Mouse (Mus musculus): ENCODE data around the gene Dhrs3.

Dhrs3 gene

DNA sequence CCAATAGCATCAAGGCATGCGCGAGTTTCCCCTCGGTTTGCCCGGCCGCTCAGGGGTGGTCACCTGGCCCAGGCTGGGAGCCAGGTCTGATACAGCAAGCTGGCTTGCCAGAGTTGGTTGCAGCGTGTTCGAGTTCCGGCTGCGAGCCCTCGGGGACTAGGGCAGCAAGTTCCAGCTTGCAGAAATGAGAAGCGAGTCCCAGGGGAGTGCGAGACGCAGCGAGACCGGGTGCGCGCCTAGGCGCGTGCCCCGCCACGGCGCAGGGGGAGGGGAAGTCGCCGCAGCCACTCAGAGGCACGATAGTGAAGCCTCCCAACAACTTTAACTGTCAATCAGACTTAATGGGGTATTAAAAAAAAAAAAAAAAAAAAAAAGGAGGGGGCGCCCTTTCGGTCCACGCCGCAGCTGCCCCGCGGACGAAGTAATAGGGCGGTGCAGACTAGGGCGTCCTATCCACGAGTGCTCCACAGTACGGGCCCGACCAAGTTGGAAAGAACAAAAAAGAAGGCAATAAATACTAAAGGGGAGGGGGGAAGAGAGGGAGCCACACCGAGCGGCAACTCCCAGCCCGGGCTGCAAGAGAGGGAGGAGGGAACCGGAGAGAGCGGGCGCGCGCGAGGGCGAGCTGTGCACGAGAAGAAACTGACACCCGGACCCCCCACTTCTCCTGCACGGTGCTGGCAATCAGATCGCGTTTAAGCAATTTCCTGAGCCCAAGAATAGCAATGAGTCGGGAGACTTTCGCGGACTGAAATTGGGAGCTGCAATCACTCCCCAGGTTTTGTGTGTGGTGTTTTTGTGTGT lies at the start of gene Dhrs3:
Gene Dhrs3, plus strand, starts transcription at position 695 of the 804 bp plus-strand sequence.
- peak; percentile 67 for DNase-seq

DNA sequence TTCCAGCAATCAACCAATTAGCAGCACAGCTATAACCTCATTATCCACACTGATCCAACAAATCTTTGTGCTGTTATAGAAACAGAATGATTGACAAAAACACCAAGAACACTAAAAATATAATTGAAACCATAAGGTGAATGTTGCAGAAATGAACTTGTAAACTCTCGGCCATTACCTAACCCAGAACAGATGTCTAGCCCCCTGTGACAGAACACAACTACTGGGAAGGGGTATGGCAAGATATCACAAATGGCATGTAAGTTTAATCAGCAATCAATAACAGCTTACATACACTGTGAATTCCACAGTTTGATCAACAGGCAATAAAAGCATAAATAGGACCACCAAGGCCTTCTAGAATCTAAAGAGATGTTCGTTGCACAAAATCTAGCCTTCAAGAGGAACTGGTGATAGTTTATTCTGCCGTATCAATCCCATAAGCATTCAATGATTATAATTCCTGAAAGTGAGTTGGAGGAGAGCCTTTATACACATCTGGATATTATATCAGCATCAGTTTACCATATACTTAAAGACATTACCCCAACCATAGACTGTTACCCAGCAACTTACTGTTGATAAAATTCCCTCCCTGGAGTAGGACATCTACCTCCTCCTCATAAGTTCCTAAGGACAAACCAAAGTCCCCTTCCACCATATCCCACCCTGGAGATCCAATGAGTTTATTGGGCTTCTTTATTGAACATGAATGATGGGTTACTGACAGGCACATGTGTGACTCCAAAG lies 30.7 kb upstream of the Dhrs3 start:
- no peak for DNase-seq

DNA sequence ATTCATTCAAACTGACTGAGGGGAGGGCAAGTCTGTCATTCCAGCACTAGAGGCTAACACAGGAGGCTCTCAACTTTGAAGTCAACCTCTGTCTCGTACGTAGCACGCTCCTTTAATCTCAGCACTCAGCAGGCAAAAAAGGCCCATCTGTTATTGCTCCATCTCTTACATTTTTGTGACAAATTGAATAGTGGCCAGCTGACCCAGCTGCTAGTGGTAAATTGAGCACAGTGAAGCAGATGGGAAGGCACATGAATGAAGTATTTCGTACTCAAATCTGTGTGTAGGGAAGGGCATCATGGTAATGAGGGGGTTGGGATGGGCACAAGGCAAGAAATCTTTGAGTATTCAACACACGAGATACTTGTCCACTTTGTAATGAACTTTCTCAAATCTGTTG lies 24.7 kb upstream of the Dhrs3 start:
- no peak for DNase-seq

DNA sequence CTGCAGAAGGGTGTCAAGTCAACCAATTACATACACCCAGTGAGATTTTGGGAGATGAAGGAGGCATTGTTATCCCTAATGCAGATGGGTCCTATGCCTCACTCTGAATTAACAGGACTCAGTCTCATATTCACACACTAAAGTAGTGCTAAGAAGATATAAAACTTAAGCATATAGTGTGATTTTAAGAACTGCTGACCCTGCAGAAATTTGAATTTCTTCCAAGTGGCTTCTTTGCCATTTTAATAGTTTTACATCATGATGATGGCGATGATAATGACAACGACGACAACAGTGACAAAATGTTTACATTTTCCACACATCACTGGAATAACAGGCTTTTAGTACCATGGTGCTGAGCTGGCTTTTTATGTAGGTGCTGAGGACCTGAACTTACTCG lies 24.0 kb upstream of the Dhrs3 start:
- no peak for DNase-seq

DNA sequence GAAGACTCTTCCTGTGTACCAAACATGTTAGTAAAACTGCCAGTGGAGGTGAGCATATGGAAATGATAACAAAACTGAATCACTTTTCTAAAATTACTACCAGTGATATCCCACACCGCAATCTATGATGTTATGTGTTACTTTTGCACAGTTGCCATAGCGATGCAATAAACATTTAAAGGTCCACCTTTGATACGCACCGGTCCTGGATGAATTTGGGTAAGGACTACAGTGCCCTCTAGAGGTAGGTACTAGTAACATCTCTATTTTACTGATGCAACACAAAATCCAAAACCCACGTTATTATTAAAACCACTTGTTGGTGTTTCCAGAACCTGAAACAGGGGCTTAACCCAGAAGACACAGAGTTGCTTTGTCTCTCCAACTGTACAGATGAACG lies 19.7 kb upstream of the Dhrs3 start:
- no peak for DNase-seq

DNA sequence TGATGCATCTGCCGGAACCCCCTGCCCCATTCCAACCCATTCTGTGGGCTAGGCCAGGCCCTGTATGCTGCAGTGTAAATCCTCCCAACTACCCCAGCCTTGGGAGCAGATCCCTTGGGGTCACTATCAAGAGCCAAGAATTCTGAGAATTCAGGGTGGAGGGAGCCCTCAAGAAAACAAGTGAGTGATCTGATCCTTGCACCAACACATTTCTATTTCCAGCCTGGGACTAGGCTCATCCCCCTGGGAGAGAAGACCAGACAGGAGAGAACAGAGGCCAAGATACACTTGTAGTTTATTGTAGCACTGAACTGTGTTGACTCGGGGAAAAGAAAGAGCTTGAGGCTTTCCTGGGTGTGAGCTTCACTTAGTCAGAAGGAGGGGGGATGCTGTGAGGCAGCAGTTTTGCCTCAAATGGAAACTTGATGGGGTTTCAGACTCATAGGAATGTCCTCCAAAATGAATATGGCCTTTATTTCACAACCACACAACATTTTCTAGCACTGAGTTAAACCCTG lies 17.0 kb upstream of the Dhrs3 start:
- DNase-seq: no peak

DNA sequence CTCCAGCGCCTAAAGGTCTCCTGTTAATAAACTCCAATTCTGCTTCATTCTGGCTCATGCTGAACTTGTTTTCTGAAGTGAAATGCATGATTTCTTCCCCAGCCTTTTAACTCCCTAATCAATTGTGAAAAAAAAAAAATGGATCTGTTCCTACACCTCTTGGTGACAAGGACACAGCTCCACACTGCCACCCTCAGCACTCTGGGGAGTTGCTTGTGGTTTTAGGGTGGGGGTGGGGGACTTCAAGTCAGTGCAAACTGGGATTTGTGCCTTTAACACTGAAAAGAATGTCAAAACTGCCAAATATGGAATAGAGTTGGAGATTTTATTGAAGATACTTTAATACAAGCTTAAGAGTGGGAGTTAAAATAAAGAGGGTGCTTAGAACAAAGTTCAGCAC lies 13.1 kb upstream of the Dhrs3 start:
- DNase-seq: no peak

DNA sequence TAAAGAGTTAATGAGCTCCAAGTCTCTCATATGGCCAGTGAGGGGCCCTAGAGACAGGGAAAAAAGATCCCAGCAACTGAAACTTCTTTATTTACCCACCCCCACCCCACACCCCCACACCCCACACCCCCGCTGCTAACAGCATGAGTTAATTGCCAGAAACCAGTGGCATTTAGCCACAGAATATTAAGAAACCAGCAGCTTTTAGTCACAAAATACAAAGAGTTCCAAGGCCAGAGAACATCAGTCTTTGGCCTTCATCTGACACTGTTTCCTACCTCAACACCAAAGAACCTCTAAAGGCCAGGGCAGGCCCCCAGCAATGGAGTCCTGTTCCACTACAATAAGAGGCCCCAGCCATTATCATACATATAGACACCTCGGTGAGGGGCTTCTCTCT lies 11.3 kb upstream of the Dhrs3 start:
- DNase-seq: no peak

DNA sequence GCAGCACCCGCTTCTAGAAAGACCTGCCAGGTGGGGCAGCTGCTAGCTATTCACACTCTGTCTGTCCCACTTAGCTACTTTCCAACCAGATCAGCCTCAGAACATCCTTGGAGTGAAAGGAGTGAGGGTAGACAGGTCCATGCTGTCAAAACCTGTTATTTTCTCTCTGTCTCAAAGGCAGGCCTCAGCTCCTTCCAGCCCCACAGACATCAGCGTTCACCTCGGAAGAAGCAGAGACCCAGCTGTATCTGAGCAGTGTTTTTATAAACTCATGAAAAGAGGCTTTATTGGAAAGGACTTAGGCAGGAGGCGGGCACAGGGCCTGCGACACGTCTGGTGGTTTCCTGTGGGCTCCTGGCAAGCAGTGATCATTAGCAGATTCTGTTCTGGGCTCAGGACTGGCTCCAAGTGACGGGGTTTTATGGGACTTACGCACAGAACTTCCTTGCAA lies 9.7 kb upstream of the Dhrs3 start:
- DNase-seq: no peak

DNA sequence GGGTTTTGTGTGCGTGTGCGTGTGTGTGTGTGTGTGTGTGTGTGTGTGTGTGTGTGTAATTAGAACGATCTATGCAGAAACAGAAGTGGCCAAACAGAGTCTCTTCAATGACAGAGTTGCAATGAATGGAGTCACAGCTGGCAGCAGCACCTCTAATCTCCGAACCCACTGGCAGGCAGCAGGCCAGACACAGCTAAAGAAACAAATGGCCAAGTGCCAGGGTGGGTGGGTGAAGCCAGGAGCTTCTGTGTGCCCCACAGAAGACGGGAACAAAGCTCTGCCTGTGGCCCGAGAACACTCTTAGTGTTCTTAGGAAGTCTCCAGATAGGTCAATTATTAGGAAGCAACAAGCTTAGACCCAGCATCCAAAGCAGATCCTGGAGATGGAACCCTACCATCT lies 6.2 kb upstream of the Dhrs3 start:
- peak; percentile 68 for DNase-seq

DNA sequence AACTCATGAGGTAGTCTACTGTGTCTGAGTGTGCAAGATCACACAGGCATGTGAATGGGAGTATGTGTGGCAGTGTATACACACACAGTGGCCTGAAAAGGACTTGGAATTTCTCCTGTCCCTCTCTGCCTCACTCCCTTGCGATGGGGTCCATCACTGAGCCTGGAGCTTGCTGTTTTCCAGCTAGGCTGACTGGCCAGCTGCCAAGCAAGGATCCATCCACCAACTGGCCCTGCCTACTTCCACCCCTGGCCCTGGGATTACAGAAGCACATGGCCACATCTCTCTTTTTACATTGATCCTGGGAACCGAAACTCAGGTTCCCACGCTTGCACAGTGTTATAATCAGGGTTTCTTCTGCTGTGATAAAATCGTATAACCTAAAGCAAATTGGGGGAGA lies 3.9 kb upstream of the Dhrs3 start:
- no peak for DNase-seq

DNA sequence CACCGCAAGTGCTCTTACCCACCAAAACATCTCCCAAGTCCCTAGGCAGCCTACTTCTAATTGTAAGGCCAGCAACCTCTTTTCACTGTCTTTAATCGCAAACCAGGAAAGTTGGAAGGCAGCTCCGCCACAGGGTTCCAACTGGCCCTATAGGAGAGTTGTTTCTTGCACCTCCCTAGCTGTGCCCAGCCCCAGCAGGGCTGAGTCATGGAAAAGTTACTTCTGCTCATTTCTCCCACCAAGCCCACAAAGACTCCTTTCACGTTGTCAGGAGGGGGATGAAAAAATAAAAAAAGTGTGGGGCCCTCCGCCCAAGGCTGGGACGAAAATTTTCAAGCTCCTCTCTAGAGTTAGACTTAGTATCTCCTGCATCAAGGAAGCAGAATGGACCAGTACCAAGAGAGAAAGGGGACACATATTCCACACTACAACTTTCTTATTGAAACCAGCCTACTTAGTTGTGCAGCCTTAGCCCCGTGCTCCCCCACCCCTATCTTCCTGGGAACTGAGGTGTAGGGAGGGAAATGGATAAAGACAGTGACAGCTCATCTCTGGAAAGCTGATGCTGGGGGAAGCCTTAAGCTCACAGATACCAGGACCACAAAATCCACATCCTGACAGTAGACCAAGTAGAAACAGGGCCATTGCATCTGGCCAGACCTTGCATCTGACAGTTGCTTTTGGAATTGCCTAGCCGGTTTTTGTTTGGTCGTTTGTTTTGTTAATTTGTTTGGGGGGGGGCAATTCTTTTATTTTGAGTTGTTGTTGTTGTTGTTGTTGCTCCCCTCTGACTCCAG lies 2.9 kb upstream of the Dhrs3 start:
- DNase-seq: no peak

DNA sequence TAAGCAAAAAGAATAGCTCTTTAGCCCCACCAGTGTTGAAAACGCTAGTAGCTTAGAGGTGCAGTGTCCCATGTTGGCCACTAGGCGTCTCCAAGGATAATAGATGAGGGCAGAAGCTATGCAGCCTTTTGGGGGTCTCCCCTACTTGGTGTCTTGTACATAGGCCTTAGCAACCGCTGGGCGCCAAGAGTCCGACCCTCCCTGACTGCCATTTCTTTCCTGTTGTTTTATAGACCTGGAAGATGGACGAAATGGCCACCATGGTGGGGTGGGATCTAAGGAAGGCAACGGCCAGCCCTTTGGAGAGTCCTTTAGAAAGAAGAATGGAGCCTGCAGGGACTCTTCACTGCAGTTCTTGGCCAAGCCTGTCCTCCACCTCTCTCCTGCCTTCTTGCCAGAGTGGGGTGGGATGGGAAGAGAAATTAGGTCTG lies 1.9 kb upstream of the Dhrs3 start:
- DNase-seq: peak; percentile 44

DNA sequence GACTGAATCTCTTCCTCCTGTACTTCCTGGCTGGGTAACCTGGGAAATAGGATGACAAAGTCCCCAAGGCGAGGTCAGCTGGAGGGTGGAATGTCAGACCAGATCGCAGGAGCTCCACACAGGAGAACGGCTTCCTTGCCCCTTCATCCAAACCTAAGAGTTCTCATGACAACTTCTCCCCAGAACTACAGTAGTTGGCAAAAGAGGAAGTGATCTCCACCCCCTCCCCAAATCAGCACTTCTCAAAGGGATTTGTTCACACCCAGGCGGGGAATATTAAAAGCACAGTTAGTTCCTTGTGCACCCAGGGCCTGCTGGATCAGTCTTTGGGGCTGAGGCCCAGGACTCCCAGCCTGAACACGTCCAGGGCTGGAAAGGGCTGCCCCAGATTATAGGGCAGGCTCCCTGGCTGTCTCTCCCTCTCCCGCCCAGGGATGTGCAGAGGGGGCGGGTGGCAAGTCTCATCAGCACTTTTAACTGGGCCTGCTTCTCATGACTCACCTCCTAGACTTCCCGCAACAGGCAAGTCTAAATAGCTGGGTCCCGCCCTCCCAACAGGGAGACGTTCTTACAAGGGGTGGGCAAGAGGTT lies 1.4 kb upstream of the Dhrs3 start:
- no peak for DNase-seq

DNA sequence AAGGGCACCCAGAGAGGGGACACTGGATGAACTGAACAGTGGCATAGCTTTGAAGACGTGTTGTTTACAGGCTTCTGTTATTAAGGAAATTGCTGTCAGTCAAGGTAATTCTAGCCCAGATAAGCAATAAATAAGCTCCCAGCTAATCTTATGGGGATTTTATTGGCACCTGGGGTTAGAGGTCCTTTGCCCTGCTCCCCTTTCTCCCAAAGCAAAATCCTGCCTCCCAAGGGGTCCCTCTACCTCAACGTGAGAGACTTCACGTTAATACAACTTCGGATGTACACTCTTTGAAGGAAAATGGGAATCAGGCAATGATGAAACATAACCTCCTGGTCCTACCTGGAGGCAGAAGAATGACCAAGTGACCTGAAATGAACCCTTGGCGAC lies 889 bp upstream of the Dhrs3 start:
- no peak for DNase-seq

DNA sequence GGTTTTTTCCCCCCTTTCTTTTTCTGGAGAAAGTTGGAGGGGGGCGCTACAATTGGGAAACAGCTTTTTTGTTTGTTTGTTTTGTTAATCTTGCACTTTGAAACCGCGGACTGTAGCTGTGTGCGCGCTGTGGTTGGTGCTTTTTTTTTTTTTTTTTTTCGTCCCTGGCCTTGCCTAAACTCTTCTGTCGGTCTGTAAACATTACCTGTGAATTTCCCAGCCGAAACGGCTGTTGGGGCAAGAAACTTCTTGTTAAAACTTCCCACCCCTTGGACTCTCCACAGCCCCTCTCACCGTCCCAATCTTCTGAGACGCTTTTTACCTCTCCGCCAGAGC lies 278 bp downstream of the Dhrs3 start:
- DNase-seq: no peak

DNA sequence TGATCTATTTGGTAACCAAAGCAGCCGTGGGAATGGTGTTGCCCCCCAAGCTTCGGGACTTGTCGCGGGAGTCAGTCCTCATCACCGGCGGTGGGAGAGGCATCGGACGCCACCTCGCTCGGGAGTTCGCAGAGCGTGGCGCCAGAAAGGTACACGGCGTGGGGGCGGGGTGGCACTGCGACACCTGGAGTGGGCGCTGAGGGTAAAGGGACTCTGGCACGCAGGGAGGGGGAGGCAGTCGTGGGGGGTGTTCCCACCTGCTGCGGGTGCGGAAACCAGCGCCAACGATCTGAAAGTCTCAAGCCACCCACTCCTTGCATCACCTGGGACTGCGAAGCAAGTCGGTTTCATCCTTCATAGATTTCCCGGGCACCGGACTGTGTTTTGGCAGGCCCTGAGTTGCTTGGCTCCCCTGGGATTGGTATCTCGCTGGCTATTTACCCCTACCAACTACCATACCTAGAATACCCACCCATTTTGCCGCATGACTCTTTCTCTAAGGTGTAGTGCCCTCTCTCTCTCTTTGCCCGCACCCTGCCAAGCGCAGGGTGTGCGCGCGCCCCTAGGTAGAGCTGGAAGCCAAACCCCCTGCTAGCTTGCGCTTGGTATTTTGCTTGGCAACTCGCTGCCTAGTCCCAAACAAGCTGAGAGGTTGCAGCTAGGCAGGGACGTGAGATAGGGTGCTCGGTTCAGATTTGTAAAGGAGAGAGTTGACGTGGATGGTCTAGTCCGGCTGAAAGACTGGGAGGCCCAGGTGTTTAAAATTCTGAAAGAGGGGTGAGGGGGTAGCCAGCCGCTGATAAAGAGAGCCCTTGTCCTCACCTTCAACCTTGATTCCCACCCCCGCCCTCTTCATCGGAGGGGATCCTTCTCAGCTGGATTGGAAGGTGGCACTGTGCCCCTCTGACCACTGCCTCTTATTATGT lies 1.2 kb downstream of the Dhrs3 start:
- peak; percentile 38 for DNase-seq

DNA sequence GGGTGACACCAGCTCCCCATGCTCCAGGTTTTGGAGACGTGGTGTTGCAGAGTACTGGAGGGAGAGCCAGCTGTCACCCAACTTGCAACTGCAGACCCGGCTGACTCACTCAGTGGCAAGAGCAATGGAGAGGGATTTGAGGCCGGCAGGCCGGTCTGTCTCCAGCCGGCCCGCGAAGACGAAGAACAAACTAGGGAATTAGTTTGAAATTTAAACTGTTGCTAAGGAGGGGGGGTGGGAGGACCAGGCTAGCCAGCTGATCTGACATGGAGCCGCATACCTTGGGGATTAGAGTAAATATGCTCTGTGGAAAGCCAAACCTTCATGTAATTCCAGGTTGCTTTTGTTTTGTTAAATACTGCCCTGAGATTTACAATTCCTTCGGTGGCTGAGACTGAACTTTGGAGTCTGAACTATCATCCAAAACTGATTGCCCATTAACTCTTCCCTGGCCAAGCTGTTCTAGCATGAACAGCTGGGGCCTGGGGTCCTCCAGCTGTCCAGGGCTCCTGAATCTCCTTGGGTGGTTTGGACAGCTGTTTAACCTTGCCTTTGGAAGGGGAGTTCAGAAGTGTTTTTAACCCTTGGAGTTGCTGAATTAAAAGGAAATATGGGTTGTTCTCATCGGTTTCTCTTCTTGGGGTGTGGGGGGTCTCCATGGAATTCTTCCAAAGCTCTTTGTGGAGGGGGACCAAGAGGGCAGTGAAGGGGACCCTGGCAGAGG lies 2.0 kb downstream of the Dhrs3 start:
- DNase-seq: peak; percentile 16

DNA sequence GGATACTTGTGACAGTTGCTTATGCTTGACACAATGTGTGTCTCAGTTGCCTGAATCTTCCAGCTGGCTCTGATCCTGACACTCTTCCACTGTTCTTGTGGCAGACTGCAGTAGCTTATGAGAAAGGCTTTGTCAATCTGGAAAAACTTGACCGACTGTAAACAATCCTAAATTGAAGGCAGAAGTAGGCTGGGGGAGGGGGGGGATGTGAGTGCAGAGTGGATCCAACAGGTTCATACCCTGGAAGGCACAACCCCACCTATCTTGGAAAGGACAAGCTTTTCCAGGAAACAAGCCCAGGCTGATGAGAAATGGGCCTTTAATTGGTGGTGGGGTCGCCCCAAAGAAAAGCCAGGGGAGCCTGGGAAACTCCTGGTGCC lies 2.6 kb downstream of the Dhrs3 start:
- DNase-seq: no peak

DNA sequence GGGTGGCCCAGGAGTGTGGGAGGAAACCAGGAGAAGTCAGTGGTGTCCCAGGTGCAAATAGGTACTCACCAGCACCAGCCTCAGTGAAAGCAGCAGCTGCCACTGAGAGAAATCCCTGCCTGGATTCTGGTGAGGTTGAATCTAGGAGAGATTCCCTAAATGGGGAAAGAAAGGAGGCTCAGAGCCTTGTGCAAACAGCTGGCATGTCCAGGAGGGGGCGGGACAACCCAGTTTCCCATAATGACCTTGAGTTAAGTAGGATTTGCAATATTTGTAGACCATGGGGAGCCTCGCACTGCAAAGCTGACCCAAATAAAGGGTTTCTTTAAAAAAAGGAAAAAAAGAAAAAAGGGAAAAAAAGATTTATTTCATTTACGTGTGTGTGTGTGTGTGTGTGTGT lies 3.7 kb downstream of the Dhrs3 start:
- DNase-seq: no peak

DNA sequence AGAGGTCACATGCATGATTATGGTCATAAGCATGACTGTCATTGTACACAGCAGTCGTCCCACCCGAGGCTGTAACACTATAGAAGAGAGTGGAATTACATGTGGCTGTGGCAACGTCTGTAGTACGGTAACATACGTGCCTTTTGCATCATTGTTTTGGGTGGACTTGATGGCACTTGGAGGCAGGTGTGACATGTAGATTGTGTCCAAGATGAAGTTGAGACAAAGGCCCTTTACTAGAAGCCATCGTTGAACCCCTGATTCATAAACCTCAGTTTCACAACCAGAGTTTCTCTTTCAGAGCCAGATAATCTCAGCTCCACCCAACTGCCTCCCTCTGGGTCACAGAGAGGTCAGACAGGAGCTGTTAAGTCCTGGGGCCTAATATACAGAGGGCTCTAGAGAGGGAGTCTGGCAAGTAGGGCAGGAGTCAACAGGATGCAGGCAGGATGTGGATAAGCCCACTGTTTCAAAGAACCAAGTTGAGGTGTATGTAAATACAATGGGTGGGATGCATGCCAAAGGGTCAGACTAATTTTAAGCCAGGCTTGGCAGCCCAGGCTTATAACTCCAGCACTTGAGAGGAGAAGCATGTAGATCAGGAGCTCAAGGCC lies 5.5 kb downstream of the Dhrs3 start:
- no peak for DNase-seq
